Mouse (Mus musculus) testis, adult 2 months (tissue): ENCODE measurements around the gene Ltb. TPM values are rescaled to one million over a fixed set of nuclear protein-coding genes. Genes with fewer than 3 reads are reported as not detected.

Experiments
- H3K27ac ChIP-seq: fragments of 200-500 bp; 2 replicates; pipeline ENCODE4 v1.5.1; 2012; ENCODE audit warnings: low read depth, low read length; ENCODE audit not compliant: control insufficient read depth, insufficient read depth
- H3K27me3 ChIP-seq: fragments of 200-500 bp; 2 replicates; pipeline ENCODE4 v1.6.1; 2012; ENCODE audit warnings: mild to moderate bottlenecking, low read length, moderate library complexity; ENCODE audit not compliant: control insufficient read depth, insufficient read depth
- H3K36me3 ChIP-seq: fragments of 200-500 bp; 2 replicates; pipeline ENCODE4 v1.6.1; 2012; ENCODE audit warnings: mild to moderate bottlenecking, low read length; ENCODE audit not compliant: control insufficient read depth, insufficient read depth
- H3K4me1 ChIP-seq: fragments of 200-500 bp; 2 replicates; pipeline ENCODE4 v1.6.1; 2012; ENCODE audit warnings: low read length; ENCODE audit not compliant: control insufficient read depth, insufficient read depth
- H3K4me3 ChIP-seq: fragments of 200-500 bp; 2 replicates; pipeline ENCODE4 v1.5.1; 2012; ENCODE audit warnings: low read depth, mild to moderate bottlenecking, low read length, moderate library complexity, mixed read lengths; ENCODE audit not compliant: control insufficient read depth
- CTCF ChIP-seq: fragments of 200-500 bp; IDR thresholded peaks from 2 replicates; pipeline ENCODE4 v1.5.1; 2012; ENCODE audit warnings: low read depth, mild to moderate bottlenecking, inconsistent platforms, low read length, moderate library complexity; ENCODE audit not compliant: control insufficient read depth, insufficient read depth, insufficient replicate concordance
- POLR2A ChIP-seq: fragments of 200-500 bp; IDR thresholded peaks from 2 replicates; pipeline ENCODE4 v1.6.1; 2012; ENCODE audit warnings: low read depth, mild to moderate bottlenecking, inconsistent platforms, low read length, moderate library complexity; ENCODE audit not compliant: control insufficient read depth
- polyA plus RNA-seq: library from polyadenylated mRNA; depleted of rRNA; stranded (reverse); fragments of >200 nt; gene quantifications from 2 replicates; pipeline ENCODE4 v1.2.3, GENCODE M21; 2012

The Ltb gene
- polyA plus RNA-seq, 1 experiment = 0.86 TPM

GRCm38 (mm10) chr17:35189186-35189585 lies 5.1 kb upstream of the Ltb start:
- TF ChIP-seq POLR2A = no peak
- TF ChIP-seq CTCF = no peak
- H3K27me3 ChIP-seq = no peaks in the 10 kb centered on the region
- peaks cover 10% of the 10 kb centered on the region for H3K4me1 ChIP-seq
- no peak overlapping the region for H3K4me3 ChIP-seq
- no peak overlapping the region for H3K27ac ChIP-seq
- H3K36me3 ChIP-seq = no peaks in the 10 kb centered on the region

DNA sequence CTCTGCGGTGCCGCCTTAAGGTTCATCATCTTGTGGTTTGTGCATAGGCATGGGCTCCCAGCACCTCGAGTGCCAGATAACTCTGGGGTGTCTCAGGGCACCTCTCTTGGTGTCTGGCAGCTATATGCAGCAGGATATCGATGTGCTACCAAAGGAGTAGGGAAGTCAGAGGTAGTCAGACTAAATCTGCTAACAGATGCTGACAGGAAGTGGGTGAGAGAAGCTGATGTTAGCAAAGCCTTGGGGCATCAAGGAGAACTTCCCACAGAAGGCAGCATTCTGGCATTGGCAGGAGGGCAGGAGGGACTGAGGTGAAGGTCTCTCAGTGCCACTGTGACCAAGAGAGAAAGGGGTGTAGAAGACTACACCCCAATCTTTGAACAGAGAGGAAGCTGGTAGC lies 4.1 kb upstream of the Ltb start:
- TF ChIP-seq POLR2A (no peak), CTCF (no peak)

DNA sequence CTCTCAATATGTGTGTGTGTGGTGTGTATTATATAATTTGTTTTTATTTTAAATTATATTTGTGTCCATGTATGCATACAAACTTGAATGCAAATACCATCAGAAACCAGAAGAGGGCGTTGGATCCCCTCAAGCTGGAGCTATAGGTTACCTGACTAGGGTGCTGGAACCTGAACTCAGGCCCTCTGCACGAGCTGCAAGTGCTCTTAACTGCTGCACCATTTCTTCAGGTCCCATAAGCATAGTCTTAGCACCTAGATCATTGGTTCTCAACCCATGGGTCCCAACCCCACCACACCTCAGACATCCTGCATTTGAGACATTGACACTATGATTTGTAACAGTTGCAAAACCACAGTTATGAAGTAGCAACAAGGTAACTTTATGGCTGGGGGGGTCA lies 2.5 kb upstream of the Ltb start:
- no peaks in the 10 kb centered on the region for H3K36me3 ChIP-seq

More for the DNA sequence above, 4.1 kb upstream of the Ltb start:
- no peak overlapping the region for H3K4me3 ChIP-seq
- no peaks in the 10 kb centered on the region for H3K27me3 ChIP-seq
- no peak overlapping the region for H3K27ac ChIP-seq
- H3K4me1 ChIP-seq = peaks cover 13% of the 10 kb centered on the region
- H3K36me3 ChIP-seq = no peaks in the 10 kb centered on the region

DNA sequence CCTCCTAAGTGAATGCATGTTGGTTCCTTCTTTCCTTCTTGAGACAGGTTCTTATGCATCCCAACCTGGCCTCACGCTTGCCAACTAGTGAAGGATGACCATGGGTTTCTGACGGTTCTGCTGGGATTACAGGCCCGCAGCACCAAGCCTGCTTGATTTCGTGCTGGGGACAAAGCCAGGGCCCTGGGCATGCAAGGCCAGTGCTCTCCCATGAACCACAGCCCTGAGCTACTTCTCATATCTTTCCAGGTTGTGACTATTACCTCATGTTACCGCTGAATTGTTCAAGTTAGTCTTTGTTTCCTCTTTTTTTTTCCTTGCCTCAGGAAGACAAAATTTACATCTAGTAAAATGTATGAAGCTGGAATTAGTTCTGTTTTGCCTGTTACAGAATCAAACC lies 1.3 kb upstream of the Ltb start:
- H3K4me1 ChIP-seq = peaks cover 13% of the 10 kb centered on the region
- no peak overlapping the region for H3K4me3 ChIP-seq
- TF ChIP-seq POLR2A (no peak), CTCF (no peak)
- H3K27me3 ChIP-seq = no peaks in the 10 kb centered on the region
- H3K27ac ChIP-seq = no peak overlapping the region
- H3K36me3 ChIP-seq = no peaks in the 10 kb centered on the region

More for the DNA sequence above, 2.5 kb upstream of the Ltb start:
- Histone ChIP-seq H3K4me1 (peaks cover 14% of the 10 kb centered on the region), H3K27ac (no peak overlapping the region), H3K27me3 (no peaks in the 10 kb centered on the region), H3K4me3 (no peak overlapping the region)
- no peak for TF ChIP-seq POLR2A
- TF ChIP-seq CTCF = no peak

- peaks cover 13% of the 10 kb centered on the region for H3K4me1 ChIP-seq
- H3K4me3 ChIP-seq = peak overlapping the region; percentile 64
- no peaks in the 10 kb centered on the region for H3K27me3 ChIP-seq
- no peaks in the 10 kb centered on the region for H3K36me3 ChIP-seq
- TF ChIP-seq CTCF (no peak), POLR2A (no peak)
- H3K27ac ChIP-seq = no peak overlapping the region
Observed at GRCm38 (mm10) chr17:35194844-35195630, 798 bp downstream of the Ltb start.

- no peaks in the 10 kb centered on the region for H3K27me3 ChIP-seq
- peaks cover 13% of the 10 kb centered on the region for H3K4me1 ChIP-seq
- TF ChIP-seq CTCF (peak; percentile 96), POLR2A (no peak)
- no peaks in the 10 kb centered on the region for H3K36me3 ChIP-seq
- peak overlapping the region; percentile 64 for H3K4me3 ChIP-seq
- H3K27ac ChIP-seq = no peak overlapping the region
Observed at GRCm38 (mm10) chr17:35195631-35196320, 1.5 kb downstream of the Ltb start.

DNA sequence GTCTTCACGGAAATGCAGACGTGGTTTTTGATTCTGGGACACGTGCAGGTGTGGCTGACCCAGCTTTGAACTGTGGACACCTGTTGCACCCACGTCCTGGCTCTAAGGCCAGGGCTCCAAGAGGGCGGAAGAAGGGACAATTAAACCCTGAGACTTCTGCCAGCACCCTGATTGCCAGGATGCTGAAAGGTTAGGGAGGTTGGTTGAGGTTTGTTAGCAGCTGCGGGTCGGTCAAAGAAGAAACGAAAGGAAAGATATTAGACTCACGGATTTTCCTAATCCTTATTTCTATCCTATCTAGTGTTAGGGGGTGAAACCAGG lies 2.0 kb downstream of the Ltb start:
- peak overlapping the region; percentile 64 for H3K4me3 ChIP-seq
- no peaks in the 10 kb centered on the region for H3K36me3 ChIP-seq
- peaks cover 13% of the 10 kb centered on the region for H3K4me1 ChIP-seq
- no peak overlapping the region for H3K27ac ChIP-seq
- TF ChIP-seq CTCF = no peak
- TF ChIP-seq POLR2A = no peak
- no peaks in the 10 kb centered on the region for H3K27me3 ChIP-seq
